Mouse (Mus musculus) lung, postnatal 0 days (tissue): ENCODE results near the gene Fmnl3.

Experiments used
- CTCF ChIP-seq: IDR thresholded peaks from 2 replicates; pipeline ENCODE4 v1.5.1; 2016; ENCODE audit warnings: antibody characterized with exemption, mild to moderate bottlenecking
- EP300 ChIP-seq: IDR thresholded peaks from 2 replicates; pipeline ENCODE4 v1.6.1; 2016; ENCODE audit warnings: antibody characterized with exemption, mild to moderate bottlenecking, control low read depth

DNA sequence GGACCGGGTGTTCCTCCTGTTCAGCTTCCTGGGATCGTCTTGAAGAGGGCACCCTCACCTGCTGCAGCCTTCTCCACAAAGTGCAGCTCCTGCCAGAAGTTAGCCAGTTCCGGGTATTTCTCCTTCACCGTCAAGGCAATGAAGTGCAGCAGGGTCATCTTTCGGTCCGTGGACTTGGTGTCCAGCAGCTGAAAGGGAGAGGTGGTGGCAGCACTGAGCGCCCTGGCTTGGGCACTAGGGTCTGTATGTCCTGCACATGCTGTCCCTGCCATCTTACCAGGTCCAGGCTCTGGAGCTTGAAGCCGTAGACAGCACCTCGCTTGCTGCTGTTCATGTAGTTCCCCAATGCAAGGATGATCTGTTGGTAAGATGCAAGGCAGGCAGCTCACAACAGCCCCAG is 49.3 kb downstream of the Fmnl3 start:
- TF ChIP-seq CTCF, result peak; percentile 9; the same call in 1 of the 2 replicates
- TF ChIP-seq EP300, result no peak
